Mouse (Mus musculus) skeletal muscle tissue, adult 2 months (tissue): ENCODE data around the gene H6pd.
A peak's percentile ranks its signal among the peaks of the same experiment; 100 is the strongest.

Experiments used
- DNase-seq: peaks from one replicate; pipeline ENCODE4 v3.0.0-alpha.2; 2012; ENCODE audit warnings: low read depth, low spot score

The H6pd gene

DNA sequence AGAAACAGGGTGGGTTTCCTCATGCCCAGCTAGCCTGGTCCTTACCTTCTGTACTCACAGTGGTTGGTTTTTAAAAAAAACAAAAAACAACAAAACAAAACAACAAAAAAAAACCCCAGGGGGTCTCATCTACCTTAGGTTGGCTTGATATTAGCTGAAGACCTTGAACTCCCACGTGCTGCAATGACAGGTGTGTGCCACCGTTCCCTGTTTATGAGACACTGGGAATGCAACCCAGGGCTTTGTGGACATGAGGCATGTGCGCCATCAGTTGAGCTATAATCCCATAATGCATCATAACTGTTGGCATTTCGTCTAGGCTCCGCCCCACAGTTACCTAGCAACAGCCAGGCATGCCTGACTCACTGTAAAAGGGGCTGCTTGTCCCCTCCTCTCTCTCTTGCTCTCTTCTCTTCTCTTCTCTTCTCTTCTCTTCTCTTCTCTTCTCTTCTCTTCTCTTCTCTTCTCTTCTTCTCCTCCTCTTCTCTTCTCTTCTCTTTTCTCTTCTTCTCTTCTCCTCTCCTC, 33.0 kb downstream of the H6pd start:
- no peak for DNase-seq

DNA sequence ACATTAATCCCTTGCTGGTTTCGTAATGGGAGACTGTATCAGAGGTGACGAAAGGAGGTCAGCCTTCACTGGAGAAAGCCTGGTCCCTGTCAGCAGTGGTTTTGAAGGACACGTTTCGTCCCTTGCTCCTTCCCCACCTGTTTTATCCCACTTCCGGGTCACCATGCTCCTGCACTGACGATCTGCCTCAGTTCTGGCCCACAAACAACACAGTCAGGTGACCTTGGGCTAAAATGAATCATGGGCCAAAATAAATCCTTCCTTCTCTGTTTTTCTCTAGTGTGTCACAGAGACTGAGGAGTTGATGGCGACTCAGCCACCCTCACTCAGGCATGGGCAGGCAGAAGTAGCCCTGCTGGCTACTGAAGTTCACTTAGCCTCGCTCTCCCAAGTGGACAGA, 33.5 kb downstream of the H6pd start:
- DNase-seq, result no peak

- DNase-seq, result no peak
Measured at GRCm38 (mm10) chr4:149971393-149971792, 37.4 kb downstream of the H6pd start.

GRCm38 (mm10) chr4:149968526-149968925, 40.3 kb downstream of the H6pd start:
- no peak for DNase-seq

- DNase-seq, result no peak
Measured at GRCm38 (mm10) chr4:149966963-149967362, 41.9 kb downstream of the H6pd start.

DNA sequence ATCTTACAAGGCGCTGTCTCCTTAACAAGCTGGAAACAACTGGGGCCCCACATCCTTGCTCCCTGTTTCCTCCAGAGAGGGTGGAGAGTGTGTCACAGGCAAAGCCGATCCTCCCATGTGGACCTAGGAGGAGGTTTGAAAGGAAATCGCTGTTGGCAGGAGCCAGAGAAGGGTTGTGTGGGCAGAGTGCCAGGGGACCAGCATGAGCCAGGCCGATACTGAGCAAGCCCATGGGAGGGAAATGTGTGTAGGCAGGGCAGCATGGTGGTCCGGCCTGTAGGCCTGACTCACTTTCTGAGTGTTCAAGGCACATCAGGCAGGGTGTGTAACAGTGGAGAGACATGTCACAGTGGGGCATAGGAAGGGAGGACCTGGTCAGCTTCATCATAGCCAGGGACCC, 42.6 kb downstream of the H6pd start:
- no peak for DNase-seq

DNA sequence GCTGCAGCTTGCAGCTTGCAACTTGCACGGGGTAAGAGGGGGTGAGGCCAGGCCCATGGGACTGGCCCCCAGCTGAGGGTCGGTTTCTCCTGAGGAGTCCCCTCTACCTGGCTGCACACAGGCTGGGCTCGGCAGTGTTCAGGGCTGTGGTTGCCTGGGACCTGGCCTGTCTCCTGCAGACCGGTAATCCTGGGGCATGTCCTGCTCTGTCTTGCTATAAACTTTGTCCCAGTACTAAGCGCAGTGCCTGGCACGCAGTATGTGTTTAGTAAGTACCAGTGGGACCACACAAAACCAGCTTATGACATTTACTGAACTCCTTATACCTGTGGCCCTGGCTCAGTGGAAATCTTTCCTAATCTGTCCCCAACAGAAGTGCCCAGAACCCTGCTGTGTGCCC, 43.2 kb downstream of the H6pd start:
- no peak for DNase-seq

- DNase-seq, result no peak
Measured at GRCm38 (mm10) chr4:149965242-149965641, 43.6 kb downstream of the H6pd start.

DNA sequence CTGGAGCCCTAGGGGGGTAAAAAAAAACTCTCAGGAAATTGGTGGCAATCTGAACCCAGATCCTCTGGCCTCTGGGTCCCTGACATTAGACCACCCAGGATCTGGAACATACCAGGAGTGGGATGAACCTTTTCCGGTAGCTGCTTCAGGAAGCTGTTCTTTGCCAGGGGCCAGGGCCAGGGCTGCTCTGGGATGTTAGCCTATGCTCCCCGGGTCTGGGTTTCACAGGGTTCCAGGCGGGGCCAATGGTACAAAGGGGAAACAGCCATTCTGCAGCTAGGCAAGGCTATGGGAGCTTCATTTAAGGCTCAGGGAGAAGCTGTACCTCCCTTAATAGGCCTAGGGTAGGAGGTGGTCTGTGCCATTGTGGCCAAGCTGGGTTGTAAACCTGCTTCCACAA, 44.1 kb downstream of the H6pd start:
- DNase-seq, result no peak

DNA sequence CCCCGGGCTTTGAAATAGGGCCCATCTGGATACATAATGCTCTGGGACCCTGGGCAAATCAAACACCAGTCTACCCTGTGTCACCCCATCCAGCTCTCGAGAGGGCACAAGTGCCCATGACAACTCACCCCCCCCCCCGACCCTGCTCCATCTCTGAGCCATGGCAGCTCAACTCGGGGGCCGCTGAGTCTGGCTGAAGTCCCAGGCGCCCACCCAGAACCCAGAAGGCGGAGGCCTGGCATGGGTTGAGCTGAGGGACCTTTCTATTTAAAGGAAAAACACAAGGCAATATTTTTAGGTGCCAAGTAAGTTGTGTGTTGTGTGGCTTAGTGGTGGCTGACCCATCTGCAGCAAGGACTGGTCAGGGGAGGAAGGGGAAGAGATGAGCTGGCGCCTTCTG, 44.5 kb downstream of the H6pd start:
- DNase-seq, result no peak

GRCm38 (mm10) chr4:149960391-149960790, 48.4 kb downstream of the H6pd start:
- DNase-seq, result no peak

DNA sequence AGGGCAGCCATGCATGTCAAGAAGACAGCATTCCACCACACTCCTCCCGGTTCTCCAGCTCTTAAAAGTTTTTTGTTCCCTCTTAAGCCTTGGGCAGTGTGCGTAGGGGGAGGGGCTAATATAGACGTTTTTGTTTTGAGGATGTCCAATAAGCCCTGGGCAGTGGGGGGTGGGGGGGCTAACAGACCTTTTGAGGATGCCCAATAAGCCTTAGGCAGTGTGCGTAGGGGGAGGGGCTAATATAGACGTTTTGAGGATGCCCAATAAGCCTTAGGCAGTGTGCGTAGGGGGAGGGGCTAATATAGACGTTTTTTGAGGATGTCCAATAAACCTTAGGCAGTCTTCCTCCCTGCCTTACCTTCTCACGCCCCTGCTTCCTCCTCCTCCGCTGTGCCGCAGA, 49.0 kb downstream of the H6pd start:
- DNase-seq, result no peak

DNA sequence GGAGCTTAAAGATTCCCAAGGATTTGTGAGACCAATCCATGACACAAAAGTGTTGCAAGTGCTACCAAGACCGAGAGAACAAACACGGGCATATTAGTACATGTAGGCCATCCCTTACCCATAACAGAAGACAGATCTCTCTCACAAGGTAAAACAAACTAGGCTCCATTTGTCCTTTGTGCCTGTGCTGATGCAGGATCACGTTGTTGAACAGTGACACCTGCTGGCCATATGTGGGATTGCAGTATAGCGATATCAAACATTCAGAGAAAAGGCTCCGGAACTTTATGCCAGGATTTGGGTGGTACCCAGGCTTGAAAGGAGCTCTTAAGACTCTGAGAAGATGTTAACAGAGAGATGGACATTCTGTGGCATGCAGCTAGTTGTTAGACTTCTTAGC, 50.3 kb downstream of the H6pd start:
- peak; percentile 72 for DNase-seq

DNA sequence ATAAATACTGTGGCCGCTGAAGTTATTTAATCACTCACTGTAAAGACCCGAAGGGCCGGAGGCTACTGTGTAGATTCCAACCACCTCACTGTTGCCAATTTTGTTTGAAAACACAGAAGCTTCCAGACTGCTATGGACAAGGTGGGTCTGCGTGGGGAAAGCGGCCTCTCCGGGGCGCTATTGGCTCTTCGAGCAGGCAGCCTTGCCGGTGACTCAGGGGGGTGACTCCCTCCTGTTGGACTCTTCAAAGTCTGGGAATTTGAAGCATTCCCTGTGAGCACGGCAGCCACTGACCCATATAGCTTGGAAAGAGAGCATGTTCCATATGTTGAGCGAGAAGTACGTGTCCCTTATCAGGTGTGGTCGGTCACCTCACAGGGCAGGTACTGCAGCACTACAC, 52.8 kb downstream of the H6pd start:
- DNase-seq, result no peak

- no peak for DNase-seq
Measured at GRCm38 (mm10) chr4:149955631-149956030, 53.2 kb downstream of the H6pd start.

- peak; percentile 98 for DNase-seq
Measured at GRCm38 (mm10) chr4:149954893-149955439, 53.9 kb downstream of the H6pd start, which contains the start of gene Spsb1. Gene Spsb1 (minus strand): TSS chr4:149955043.

DNA sequence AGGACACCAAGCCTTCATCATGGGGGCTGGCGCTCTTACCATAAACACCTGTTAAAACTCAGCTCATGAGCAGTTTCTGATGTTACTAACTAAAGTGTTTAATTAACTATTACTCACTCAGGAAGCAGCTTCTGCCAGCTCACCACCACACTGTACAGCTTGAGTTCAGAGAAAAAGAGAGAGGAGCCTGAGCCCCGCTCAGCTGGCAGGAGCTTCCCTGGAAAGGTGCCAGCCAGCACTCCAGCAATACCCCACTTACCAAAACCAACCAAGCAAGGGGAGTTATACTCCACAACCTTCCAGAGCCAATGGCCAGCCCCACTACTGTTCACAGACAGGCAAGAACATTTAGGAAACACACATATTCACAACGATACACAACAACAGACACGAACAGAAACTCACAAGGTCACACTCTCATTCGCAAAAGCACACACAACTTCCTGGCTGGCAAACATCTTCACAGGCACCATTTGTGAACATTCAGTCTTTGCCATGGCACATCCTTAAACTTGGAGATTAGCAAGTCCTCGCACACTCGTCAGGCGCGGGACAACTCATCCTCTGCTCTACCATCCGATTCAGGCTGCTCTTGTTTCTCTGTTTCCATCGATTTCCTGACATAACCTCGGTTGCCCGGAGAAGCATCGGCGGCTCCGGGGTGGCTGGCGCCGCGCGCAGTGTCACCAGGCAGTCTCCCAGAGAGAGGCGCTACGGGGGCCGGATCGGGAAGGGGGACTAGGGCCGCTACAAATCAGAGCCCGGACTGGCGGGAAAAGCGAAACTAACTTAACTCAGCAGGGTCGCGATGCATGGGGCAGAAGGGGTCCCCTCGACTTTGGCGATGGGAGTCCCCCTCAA, 55.0 kb downstream of the H6pd start:
- DNase-seq, result no peak

GRCm38 (mm10) chr4:149952201-149952600, 56.6 kb downstream of the H6pd start:
- no peak for DNase-seq

- no peak for DNase-seq
Measured at GRCm38 (mm10) chr4:149951201-149951600, 57.6 kb downstream of the H6pd start.

GRCm38 (mm10) chr4:149949691-149950090, 59.1 kb downstream of the H6pd start:
- no peak for DNase-seq

DNA sequence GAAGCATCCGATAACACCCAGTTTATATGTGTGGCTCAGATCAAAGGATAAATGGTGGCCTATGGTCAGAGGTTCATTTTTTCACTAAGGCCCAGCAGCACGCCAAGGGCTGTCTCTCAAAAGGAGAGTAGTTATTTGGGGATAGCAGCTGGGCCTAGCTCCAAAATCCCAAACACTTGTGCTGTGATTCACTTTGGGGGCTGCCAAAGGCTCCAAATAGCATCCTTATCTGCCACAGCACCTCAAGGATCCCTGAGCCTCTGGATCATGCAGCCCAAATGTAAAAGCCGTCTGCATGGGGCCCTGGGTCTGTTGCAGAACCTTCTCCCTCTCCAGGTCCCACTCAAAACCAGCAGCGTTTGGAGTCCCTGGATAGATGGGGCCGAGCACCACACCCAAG, 60.7 kb downstream of the H6pd start:
- no peak for DNase-seq

- no peak for DNase-seq
Measured at GRCm38 (mm10) chr4:149947396-149947795, 61.4 kb downstream of the H6pd start.

GRCm38 (mm10) chr4:149945194-149945593, 63.6 kb downstream of the H6pd start:
- no peak for DNase-seq
